Mouse (Mus musculus) liver, adult 2 months (tissue): Measurements from ENCODE around the gene Adamts18.

Experiments used
- CTCF ChIP-seq: fragments of 200-500 bp; IDR thresholded peaks from 2 replicates; pipeline ENCODE4 v1.5.1; 2011; ENCODE audit warnings: low read depth, low read length, control low read depth
- POLR2A ChIP-seq: fragments of 200-500 bp; IDR thresholded peaks from 2 replicates; pipeline ENCODE4 v1.6.1; 2011; ENCODE audit warnings: low read length, control low read depth; ENCODE audit not compliant: insufficient read depth; ENCODE audit errors: extremely low read depth

DNA sequence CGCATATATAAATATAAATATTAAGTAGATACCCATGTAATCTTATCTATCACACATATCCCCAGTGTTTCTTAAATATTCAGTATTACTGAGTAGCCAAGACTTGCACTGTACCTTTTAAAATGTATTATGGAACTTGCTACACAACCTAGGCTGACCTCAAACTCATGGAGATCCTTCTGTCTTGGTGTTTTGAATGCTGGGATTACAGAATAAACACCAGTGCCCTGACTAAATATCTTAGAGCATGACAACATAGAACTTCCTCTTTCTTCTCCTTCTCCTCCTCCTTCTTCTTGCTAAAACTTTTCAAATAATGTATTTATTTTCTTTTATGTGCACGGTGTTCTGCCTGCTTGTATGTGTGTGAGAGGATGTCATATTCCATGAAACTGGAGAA is 95.4 kb downstream of the Adamts18 start:
- TF ChIP-seq CTCF, result no peak
- no peak for TF ChIP-seq POLR2A
